Mouse (Mus musculus): ENCODE results near the gene Il15ra.
A peak's percentile ranks its signal among the peaks of the same experiment; 100 is the strongest.

Il15ra gene

DNA sequence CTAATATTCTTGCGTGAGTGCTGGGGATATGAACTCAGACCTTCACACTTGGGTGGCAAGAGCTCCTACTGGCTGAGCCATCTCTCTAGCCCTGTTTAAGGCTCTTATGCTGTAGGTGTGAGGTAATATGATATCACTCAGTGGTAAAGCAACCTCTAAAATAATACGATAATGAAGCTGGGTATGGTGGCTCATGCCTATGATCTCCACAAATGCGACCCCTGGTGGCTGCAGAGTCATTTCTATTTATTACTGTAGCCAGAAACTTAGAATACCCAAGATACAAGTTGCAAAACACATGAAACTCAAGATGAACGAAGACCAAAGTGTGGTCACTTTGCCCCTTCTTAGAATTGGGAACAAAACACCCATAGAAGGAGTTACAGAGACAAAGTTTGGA lies 5.0 kb downstream of the Il15ra start:
- peak; percentile 24 for DNase-seq

DNA sequence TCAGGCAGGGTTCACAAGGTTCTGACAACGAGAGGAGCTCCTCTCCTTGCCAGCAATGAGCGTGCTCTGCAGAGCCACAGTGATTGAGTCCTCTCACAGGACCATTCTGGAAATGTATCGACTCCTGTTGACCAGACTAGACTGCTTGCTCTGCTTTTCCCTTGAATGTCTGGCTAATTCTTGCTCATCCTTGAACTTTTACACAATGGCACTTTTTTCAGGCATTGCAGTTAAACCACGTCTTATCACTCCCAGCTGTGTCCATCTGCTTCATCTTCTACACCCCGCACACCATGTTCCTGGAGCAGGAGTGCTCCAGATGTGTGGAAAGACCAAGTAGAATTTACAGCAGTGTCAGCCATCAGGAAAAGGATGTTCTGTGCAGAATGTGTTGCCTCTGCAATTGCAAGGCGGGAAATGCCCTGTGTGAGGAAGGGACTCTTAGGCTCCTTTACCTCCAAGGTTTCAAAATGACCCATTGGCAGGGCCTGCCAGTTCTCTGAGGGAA lies 7.4 kb downstream of the Il15ra start:
- no peak for DNase-seq

DNA sequence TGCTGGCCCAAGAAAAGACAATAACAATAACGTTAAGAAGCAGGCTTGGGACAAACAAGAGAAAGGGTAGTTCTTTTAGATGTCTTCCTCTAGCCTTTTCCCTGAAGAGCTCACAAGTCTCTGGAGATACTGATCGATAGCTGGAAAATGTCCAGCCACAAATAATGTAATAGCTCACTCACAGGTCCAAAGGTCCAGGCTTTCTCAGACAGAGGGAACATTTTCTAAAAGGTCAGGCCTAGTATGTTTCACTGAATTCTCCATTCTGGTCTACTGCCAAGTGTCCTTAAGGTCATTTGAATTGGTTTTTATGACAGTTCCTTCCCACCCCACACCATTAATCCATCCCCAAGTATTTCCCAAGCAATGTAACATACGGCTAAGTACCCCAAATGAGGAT lies 7.9 kb downstream of the Il15ra start:
- peak; percentile 25 for DNase-seq

DNA sequence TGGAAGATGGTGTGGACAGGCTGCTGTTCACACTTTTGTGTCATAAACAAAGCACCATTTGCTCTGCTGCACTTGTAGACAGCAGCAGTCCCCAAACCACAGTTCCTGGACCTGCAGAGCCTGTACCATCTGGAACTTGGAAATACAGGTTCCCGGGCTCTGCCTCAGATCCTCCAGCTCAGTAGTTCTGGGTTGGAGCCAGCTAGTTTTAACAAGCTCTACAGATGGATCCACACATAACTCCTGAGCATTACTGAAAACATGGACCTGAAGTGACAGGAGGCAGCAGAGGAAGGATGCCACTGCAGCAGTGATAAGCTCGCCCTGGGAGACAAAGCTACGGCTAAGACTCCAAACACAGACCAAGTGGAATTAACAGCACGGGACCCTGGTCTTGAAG lies 9.4 kb downstream of the Il15ra start:
- DNase-seq, result no peak

DNA sequence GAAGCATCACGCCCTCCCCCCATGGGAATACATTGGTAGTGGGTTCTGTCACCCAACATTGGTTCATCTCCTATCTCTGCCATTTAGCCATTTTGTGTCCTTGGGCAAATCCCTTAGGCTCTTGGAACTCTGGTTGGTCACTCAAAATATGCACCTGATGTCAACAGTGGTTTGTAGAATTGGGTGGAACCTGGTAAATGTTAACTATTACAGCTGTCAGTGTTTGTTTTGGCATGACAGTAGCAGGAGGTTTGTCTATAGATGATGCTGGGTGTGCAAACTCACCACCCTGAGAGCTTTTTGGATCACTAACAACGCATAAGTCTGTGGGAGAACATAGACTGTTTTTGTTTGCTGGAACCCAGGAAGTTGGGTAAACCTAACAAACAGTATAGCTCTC lies 13.5 kb downstream of the Il15ra start:
- DNase-seq, result no peak

DNA sequence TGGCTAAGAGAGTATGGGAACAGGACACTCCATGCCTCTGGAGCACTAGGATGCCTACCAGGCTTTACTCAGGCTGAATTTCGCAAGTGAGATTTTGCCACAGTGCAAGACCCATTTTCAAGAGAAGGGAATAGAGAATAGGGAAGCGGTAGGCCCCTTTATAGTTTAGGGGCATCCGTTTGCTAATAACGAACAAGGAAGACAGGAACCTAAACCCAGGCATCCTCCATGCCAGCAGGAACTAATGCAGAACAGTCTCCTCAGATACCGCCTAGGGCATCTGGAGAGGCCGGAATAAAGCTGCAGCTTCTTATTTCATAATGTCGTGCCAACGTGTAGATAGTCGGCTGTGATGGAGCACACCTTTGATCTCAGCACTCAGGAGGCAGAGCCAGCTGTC lies 17.5 kb downstream of the Il15ra start:
- no peak for DNase-seq

DNA sequence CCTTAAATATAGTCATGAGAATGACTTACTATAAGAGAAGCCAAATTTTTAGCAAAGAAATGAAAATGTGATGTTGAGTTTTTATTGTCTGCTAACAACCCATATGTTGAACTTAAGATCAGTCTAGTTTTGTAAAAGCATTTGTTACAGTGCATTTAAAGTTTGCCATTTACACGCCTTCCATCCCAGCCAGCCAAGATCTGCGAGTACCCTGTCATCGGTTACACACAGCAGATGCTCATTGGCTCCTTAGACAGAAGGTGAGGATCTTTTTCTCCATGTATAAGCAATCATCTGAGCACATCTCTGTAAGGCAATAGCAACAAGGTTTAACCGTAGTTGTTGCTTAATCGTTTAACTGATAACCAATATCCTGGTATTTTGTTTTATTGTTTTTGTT lies 22.5 kb downstream of the Il15ra start:
- no peak for DNase-seq

DNA sequence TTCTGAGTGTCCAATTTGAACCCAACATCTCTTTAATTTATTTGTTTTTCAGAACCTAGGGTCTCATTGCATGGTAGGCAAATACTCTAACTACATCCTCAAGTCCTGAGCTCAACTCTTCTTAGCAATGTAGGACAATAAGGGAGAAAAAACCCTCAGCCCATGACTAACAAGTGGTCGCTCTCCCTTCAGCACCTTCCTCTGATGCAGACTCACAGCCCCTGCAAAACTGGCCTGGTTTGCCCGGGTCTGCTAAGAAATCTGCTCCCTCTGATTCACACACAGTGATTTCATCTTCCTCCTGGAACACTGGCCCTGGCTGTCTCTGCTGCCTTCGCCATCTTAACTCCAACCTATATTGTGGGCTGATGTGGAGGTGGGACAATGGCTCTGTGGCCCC lies 24.0 kb downstream of the Il15ra start:
- DNase-seq, result no peak

DNA sequence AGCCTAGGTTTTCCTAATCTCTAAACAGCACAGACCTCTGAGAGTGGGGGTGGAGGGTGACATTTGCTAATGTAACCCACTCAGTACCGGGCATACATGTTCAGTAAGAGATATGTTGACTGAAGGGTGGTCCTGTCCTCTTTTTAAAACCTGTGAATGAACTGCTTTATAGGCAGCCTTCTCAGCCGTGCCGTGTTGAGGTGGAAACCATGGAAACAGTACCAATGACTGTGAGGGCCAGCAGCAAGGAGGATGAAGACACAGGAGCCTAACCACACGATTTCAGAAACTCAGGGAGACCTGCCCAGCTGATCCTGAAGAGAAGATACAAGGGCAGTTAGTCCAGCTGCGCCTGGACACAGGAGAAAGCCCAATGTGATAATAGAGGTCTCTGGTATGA lies 27.9 kb downstream of the Il15ra start:
- DNase-seq, result no peak

DNA sequence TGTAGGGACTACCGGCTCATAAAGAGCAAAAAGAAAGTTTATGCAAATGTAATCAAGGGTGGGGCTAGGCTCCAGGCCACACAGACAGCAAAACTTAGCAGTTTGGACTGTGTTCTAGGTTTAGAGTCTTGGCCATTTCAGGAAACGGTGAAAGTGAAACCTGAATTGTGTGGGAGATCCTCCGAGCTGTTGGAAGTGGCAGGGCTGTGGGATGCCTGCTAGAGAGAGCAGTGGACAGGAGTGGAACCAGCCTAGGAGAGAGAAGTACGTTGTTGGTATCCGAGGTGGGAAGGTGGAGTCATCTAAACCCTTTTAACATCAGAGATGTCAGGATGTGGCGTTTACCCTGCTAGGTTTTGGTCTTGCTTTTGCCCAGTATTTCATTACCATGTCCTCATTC lies 30.8 kb downstream of the Il15ra start:
- DNase-seq, result no peak

DNA sequence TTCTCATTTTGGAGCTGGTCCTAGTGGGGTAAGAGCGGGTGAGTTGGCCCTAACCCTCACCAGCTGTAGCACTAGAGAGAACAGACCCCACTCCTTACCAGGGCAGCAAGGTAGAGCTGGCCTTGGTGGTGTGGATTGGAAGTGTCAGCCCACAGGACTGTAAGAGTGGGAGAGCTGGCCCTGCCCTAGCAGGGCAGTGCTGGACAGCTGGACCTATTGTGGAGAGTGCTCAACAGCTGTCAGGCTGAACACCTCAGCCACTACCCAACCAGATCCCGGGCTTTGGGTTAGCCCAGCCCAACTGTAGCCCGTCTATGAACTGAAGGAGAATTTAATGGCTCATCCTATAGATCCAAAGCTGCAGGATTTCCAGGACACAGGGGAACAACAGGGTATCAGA lies 33.7 kb downstream of the Il15ra start:
- DNase-seq, result no peak

DNA sequence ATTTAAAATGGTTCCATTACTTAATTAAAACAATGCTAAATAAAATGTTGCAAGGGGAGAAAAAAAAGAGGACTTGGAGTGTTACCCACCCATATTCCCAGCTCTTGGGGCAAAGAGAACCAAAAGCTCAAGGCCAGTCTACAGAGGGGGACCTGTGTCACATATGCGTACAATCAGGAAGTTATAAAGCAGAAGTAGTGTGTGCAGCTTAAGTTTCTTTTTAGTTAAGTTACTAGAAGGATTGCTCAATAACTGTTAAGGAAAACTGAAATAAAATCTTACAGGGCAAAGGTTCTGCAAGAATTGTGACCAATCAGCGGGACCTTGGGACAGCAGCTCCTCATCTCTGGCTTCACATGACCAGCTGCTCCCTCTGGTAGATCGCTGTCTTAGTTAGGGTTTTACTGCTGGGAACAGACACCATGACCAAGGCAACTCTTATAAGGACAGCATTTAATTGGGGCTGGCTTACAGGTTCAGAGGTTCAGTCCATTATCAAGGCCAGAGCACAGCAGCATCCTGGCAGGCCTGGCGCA lies 34.5 kb downstream of the Il15ra start:
- no peak for DNase-seq

DNA sequence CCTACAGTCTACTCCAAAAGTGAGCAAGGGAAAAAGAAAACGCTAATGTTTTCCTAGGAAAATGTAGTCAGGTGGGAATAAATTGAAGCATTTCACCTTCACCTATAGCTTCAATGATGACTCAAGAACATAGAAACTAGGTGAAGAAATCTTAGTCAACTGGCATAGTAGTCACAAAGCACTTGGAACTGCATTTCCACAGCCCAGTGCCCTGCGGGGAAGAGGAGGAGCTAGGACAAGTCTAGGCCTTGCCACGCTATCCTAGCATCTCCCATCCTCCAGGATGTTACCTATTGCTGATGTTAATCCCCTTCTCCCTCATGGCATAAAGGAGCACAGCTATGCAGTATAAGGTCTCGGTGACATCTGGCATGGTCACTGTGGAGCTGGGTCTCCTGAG lies 57.5 kb downstream of the Il15ra start:
- no peak for DNase-seq

DNA sequence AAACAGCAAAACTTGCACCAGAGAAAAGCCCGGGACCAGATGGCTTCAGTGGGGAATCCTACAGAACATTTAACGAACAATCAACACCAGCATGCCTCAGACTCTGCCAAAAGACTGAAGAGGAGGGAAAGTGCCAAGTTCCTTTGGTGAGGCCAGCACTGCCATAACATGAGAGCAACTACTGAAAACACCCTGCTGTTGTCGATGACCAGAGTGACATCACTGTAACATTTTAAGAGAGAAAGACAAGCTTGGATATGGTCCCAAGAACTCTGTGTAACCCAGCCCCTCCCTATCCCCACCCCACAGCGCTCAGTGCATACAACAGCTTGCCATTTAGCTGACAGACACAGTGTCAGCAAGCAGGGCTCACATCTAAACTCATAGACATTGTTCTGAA lies 60.6 kb downstream of the Il15ra start:
- no peak for DNase-seq

DNA sequence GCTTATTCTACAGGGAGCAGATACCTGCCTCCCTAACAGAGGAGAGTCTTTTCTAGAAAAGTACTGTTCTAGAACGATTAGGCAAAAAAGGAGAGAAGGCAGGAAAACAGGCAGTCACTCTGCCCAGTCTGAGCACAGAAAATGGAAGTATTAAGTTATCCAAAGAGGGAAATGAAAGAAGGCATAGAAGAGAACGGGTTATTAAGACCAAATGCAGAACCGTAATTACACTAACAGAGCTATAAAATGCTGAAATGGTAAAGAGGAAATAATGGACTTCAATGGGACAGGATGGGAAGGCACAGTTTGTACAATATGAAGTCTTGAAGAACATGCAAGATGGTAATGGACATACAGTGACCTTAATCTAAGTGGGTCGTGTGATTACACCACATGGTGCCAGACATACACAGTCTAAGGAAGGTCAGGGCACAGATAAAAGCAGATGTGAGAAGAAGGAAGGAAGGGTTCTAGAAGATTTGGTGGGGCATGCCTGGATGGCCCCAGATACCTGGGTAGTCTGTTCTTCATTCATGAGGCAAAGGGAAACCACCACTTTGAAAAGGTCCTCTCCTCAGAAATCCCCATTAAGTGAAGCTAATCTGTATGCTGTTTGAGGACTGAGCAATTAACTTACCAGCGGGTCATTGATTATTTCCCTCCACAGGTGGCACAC lies 61.5 kb downstream of the Il15ra start:
- DNase-seq, result no peak

DNA sequence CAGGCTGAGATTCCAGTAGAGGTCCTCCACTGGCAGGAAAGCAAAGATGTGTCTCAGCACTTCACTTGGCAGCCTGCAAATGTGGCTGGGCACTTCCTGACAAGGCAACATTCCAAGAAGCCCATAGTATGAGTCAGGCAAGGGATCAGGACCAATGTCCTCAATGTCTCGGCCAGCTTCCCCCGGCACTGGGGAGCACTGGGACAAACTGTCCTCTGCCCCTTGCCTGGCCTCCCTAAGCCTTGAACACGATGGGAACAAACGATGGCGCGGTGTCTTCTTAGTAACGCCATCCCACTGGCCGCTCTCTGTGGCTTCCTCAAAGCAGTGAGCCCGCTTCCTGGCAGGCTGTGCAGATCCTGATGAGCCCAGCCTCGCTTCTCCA lies 62.1 kb downstream of the Il15ra start:
- DNase-seq, result no peak

DNA sequence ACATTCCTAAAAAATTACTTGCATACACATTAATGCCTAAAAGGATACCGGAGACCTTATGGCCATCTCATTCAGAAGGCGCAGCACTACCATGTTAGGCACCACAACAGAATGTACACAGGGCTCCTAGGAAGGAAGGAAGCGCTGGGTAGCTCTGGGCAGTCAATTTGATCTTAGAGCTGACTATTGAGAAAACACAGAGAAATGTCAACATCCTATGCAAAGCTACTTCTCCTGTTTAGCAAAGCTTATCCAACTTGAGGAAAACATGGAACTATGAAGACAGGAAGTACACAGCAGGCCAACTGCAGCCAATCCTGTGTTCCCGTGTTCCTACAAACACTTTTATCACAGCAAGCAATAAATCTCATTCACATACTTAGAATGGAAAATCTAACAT lies 66.6 kb downstream of the Il15ra start:
- no peak for DNase-seq

DNA sequence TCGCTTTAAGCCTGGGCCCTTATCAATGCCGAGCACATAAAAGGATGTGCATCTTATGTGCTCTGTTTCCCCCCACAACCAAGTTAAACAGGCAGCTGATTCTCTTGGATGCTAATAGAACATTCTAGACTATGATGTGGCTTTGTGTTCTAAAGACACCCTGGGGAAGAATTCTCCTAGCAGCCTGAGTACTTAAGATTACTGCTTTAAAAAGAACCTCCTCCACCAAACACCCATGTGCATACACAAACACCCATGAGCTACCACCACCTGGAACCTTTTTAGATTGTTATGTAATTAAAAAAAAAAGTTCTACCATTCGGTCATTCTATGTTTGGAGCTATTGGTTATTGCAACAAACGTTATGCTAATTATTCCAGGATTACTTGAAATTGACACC lies 67.3 kb downstream of the Il15ra start:
- DNase-seq, result no peak

DNA sequence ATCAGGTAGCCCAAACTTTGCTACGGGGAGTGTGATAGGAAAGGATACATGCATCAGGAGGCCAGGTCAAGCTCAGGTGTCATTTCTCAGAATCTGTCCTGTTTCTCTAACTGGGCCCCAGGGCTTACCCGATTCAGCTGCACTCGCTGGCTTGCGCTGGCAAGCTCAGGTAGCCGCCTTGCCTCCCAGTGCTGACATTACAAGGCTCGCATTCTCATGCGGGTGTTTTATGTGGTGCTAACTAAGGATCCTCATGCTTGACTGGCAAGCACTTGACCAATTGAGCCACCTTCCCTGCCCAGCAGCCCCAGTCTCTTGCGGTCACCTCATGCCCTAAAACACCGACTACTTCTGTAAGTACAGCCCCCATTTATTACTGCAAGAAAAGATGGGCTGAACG lies 69.3 kb downstream of the Il15ra start:
- DNase-seq, result peak; percentile 5

DNA sequence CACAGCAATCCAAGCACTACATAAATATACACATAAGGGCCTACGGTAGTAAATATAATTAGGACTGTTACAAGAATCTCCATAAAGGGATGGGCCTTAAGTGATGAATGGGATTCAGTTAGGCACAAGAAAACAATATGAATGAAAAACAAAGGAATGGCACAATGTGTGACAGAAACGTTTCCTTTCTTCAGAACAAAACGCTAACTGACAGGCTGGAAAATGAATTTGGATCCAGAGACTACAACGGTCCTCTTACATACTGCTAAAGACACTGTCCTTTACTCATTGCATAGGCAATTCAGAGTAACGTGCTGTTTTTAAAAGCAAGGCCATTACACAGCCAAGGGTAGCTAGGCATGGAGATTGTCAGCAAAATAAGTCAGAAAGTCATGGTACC lies 70.0 kb downstream of the Il15ra start:
- DNase-seq, result no peak

DNA sequence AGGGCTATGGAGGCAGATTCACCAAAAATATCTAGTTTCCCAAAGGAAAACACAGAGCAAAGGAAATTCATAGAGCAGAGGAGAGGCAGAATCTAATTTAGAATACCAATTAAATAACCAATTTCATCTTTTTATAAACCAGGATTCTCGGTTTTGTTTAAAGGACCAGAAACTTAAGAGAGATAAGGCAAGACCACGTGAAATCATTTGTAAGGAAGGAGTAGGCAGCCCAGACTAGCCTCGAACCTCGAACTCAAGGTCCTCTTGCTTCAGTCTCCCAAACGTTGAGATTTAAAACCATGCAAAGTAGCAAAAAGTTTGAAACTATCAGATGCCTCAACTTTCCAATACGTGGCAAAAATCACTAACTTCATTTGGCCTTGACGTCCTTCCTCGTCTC lies 71.3 kb downstream of the Il15ra start:
- DNase-seq, result no peak

DNA sequence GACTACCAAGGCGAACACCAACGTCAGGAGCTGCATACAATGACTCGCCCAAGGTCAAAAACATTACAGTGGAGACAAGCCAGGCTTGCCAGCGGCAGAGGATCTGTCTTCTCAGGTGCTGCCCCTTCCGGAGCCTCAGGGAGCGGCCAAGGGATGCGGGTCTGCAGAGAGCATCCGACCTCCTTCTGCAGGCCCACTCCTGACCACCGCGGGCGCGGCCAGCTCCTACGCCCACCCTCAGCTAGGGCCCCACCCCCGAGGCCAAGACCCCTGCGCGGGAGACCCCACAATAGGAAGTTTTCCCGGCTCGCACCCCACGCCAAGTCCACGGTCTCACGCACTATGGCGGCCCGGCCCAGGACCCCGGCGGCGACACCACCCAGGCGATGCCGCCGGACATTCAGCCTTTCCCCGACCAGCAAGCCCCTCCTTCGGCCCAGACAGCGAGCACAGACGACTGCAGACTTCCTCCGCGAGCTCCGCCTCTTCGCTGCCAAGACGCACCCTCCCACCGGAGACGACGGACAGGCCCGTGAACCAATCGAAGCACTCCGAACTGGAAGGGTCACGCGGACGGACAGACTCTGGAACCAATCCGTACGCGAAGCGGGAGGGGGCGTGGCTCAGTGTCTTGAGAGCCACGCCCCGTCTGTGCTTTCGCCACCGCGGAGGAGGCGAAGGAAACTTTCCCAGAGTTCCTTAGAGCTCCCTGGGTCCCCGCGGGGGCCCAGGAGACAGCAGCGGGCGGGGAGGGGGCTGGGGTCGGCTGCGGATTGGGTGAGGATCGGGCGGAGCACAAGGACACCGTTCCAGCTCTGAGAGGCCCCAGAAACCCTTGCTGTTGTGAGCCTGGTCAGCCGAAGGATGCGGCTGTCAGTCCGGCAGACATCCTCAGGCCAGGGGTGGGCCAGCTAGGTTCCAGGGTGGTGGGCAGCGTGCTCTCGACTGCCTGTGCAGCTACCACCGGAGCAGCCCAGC lies 72.3 kb downstream of the Il15ra start, which contains the start of the genes Fbh1 and Ankrd16:
Fbh1 (minus strand) TSS at position 492 of the 978 bp plus-strand sequence.
Ankrd16 (plus strand) TSS at position 786 of the 978 bp plus-strand sequence.
- DNase-seq, result peak; percentile 100

DNA sequence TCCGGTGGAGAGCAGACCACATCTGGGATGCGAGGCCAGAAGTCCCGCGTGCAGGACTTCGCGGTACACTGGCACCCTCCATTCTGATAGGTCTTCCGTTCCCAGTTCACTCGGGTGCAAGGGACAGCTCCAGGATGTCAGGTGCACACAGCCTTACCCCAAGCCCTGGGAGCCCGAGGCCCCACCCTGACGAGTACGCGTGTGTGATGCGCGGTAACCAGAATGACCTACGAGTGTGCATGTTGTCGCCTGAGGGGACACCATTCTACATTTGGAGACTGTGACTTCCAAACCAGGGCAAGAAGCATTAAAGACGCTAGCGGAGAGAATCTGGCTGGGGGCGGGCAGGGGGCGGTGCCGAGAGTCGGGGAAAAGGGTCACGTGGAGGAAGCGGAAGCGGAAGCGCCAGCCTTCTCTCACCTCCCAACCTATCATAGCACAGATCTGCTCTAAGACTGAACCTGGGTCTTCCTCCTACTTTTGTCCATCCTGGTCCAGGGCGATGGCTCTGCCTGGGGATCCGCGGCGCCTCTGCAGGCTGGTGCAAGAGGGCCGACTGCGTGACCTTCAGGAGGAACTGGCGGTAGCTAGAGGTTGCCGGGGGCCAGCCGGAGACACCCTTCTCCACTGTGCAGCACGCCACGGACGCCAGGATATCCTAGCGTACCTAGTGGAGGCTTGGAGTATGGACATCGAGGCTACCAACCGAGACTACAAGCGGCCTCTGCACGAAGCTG lies 73.2 kb downstream of the Il15ra start:
- peak; percentile 90 for DNase-seq
